Mouse (Mus musculus) intestine, postnatal 0 days (tissue): ENCODE results near the gene Asb18. TPM values are rescaled to one million over a fixed set of nuclear protein-coding genes. Genes with fewer than 3 reads are reported as not detected.

Experiments used
- ATAC-seq: fragments of 200-750 bp; cut with Nextera tagmentation; 2 replicates; pipeline ENCODE4 v1.8.0; 2017; ENCODE audit warnings: mild to moderate bottlenecking, moderate TSS enrichment, moderate library complexity
- H3K27ac ChIP-seq: fragments of 300-500 bp; sonication (generic); 2 replicates; pipeline ENCODE4 v1.5.1; 2014; ENCODE audit warnings: mild to moderate bottlenecking, low read depth, low read length, moderate library complexity
- H3K27me3 ChIP-seq: fragments of 300-500 bp; sonication (generic); replicated peaks from 2 replicates; pipeline ENCODE4 v1.6.1; 2014; ENCODE audit warnings: low read length, mixed read lengths; ENCODE audit not compliant: control insufficient read depth, insufficient read depth
- H3K36me3 ChIP-seq: fragments of 300-500 bp; sonication (generic); 2 replicates; pipeline ENCODE4 v1.6.1; 2014; ENCODE audit warnings: mild to moderate bottlenecking, moderate library complexity; ENCODE audit not compliant: control insufficient read depth, insufficient read depth
- H3K4me1 ChIP-seq: fragments of 300-500 bp; sonication (generic); replicated peaks from 2 replicates; pipeline ENCODE4 v1.6.1; 2014; ENCODE audit warnings: antibody characterized with exemption, low read length, mixed read lengths; ENCODE audit not compliant: control insufficient read depth, insufficient read depth
- H3K4me2 ChIP-seq: fragments of 300-500 bp; sonication (generic); replicated peaks from 2 replicates; pipeline ENCODE4 v1.6.1; 2014; ENCODE audit warnings: low read depth, mild to moderate bottlenecking, moderate library complexity
- H3K4me3 ChIP-seq: fragments of 300-500 bp; sonication (generic); 2 replicates; pipeline ENCODE4 v1.5.1; 2014; ENCODE audit warnings: low read depth, low read length
- H3K9ac ChIP-seq: fragments of 300-500 bp; sonication (generic); 2 replicates; pipeline ENCODE4 v1.6.1; 2014; ENCODE audit warnings: mild to moderate bottlenecking, low read depth, low read length
- H3K9me3 ChIP-seq: fragments of 300-500 bp; sonication (generic); 2 replicates; pipeline ENCODE4 v1.6.1; 2016; ENCODE audit warnings: mixed run types; ENCODE audit not compliant: control insufficient read depth
- CTCF ChIP-seq: sonication (generic); IDR thresholded peaks from 2 replicates; pipeline ENCODE4 v1.5.1; 2016; ENCODE audit warnings: low read depth, mild to moderate bottlenecking, control low read depth, antibody characterized with exemption, moderate library complexity
- WGBS: fragments of 180-500 bp; shearing (Covaris S2); extraction: QIAGEN DNeasy Blood & Tissue Kit; methylation state at CpG from one replicate; pipeline ENCODE4 v1.1.7; 2014; 5-methylcytosine and 5-hydroxymethylcytosine counted together
- polyA plus RNA-seq: library from polyadenylated mRNA; unstranded; fragments of >200 nt; fragmentation: Nextera tagmentation; extraction: Ambion mirVana; gene quantifications from 2 replicates; pipeline ENCODE4 v1.2.1, GENCODE M21; 2015

Asb18 gene
- polyA plus RNA-seq, 1 experiment from 2014 or later = not detected

DNA sequence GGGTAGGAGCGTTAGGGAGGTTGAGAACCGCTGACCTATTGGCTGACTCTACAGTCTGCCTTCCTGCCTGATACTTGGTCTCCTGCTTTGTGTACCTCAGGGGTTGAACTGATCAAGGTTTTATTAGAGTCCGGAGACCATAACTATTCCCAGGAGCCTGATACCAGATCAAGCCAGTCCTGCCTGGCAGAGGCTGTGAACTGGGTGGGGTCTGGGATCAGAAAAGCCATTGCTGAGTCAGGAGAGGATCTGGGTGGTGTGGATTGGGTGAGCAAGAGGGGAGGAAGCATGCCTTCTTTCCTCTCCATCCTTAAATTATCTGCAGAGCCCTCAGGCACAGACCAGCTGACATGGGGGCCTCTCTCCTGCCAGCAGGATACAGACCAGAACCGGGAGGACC is 55.1 kb downstream of the Asb18 start:
- Histone ChIP-seq H3K9ac (no peak overlapping the region), H3K27ac (no peak overlapping the region), H3K36me3 (no peaks in the 10 kb centered on the region), H3K4me2 (no peak overlapping the region), H3K4me1 (no peaks in the 10 kb centered on the region), H3K27me3 (0 out of 2 replicates have a peak, but pooled peaks cover 3% of the 10 kb centered on the region), H3K9me3 (no peaks in the 10 kb centered on the region), H3K4me3 (no peak overlapping the region)
- WGBS = 63% methylated on average over 4 of the region's 4 CpGs
- ATAC-seq = no peak
- no peak for TF ChIP-seq CTCF

DNA sequence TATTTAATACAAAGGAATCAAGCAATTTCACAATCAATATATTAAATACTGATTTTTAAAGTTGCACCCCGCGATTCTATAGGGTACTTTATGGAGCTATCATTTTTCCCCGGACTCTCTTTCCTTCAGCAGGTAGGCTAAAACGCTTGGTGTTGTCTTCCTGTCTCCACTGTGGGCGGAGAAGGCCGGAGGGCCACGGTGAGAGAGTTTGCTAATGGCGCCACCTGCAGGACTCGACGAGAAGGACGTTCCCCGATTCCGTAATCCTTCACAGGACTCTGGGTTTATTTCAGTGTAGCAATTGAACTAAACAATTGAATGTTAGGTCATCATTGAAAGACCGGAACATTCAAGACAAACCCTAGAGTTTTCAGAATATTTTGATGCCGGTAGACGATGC is 71.3 kb downstream of the Asb18 start:
- no peak overlapping the region for H3K9ac ChIP-seq
- no peaks in the 10 kb centered on the region for H3K9me3 ChIP-seq
- no peak overlapping the region for H3K4me3 ChIP-seq
- peak overlapping the region; percentile 32; the same call in 1 of the 2 replicates for H3K4me2 ChIP-seq
- ATAC-seq = no peak
- TF ChIP-seq CTCF = peak; percentile 95
- H3K27me3 ChIP-seq = peaks cover 62% of the 10 kb centered on the region
- 2% methylated on average over 16 of the region's 16 CpGs for WGBS
- H3K4me1 ChIP-seq = 0 out of 2 replicates have a peak, but pooled peaks cover 4% of the 10 kb centered on the region
- no peaks in the 10 kb centered on the region for H3K36me3 ChIP-seq
- H3K27ac ChIP-seq = no peak overlapping the region

DNA sequence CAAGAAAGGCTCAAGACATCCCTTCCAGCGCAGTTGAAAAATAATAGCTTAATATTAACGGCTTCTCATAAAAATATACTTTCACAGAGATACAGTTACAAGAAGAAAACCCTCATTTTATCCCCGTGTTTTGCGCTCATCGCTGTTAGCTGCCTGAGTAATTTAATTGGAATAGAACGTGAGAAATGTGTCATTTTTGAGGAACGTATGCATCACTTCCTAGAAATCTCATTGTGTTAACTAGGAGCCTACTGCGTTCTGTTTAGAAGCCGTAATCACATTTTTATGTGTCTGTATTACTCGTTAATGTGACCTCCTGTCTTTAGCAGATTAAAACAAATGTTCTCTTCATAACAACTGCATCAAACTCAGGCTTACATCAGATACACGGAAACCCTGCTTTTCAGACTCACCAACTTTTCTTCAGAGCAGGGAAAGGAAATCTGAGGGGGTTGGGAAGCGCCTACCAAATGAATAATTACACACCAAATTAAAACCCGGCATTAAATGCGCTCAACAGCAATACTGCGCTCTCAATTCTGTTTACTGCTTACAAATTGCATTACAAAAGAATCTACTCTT is 72.0 kb downstream of the Asb18 start:
- no peak overlapping the region for H3K9ac ChIP-seq
- H3K27me3 ChIP-seq = peaks cover 69% of the 10 kb centered on the region
- WGBS = 11% methylated on average over 15 of the region's 15 CpGs
- TF ChIP-seq CTCF = no peak
- ATAC-seq = no peak
- peak overlapping the region; percentile 19; the same call in 1 of the 2 replicates for H3K4me3 ChIP-seq
- H3K9me3 ChIP-seq = no peaks in the 10 kb centered on the region
- no peak overlapping the region for H3K27ac ChIP-seq
- peak overlapping the region; percentile 46; the same call in 1 of the 2 replicates for H3K4me2 ChIP-seq
- no peaks in the 10 kb centered on the region for H3K36me3 ChIP-seq
- H3K4me1 ChIP-seq = 0 out of 2 replicates have a peak, but pooled peaks cover 4% of the 10 kb centered on the region

DNA sequence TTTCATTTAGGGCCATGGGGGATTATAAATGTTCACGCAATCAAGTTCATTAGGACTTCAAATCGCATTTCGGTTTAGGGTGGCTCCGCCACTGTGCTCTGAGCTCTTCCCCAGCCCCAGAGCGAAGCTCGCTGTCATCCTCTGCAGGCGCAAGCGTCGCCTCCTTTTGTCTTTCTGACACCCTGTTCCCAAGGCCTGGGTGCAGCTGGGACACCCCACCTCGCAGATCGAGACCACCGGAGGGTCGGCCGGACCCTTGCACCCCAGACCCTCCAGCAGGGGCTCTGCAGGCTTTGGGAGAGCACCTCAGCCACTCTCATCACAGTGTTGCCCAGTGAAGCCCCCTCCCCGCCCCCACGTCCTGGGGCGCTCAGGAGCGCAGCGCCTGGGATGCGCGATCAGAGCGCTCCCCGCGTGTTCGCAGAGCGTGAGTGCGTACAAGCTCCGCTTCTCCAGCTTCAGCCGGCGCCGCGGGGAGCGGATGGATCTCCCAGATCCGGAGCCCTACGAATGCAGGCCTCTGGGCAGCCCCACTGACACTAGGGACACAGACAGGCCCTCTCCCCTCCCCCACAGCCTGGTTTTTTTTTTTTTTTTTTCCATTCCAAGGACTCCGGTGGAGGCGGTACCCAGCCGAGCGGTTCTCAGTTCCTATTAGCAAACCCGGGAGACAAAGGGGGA is 72.6 kb downstream of the Asb18 start:
- WGBS = 2% methylated on average over 40 of the region's 40 CpGs
- Histone ChIP-seq H3K27ac (no peak overlapping the region), H3K9ac (no peak overlapping the region), H3K4me2 (peak overlapping the region; percentile 46), H3K4me3 (peak overlapping the region; percentile 19; the same call in 1 of the 2 replicates), H3K9me3 (no peaks in the 10 kb centered on the region), H3K27me3 (peaks cover 75% of the 10 kb centered on the region), H3K4me1 (0 out of 2 replicates have a peak, but pooled peaks cover 4% of the 10 kb centered on the region), H3K36me3 (no peaks in the 10 kb centered on the region)
- ATAC-seq = no peak
- no peak for TF ChIP-seq CTCF

DNA sequence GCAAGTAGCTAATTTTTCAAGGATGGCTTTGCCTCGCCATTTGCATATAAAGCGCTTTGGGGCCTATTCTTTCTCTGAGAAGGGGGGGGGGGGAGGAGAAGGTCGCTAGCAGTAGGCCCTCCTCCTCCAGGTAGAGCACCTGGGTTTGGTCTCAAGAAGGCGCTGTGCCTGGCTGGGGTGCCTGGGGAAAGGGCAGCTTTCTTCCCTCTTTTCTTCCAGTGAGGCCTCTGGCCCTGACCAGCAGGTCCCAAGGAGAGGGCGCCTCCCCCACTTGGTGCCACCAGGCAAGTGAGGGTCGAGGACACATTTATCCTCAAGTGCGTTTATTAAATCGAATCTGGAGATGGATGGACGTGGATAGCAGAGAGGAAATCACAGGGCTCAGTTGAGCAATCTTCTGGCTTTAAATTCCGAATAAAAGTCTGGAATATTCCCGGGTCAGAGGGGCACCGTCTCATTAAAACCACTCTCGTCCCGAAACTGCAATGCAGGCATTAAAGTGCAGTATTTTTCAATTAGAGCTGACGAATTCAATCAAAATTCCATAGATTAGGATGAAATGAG is 73.4 kb downstream of the Asb18 start:
- no peak overlapping the region for H3K4me3 ChIP-seq
- peaks cover 83% of the 10 kb centered on the region for H3K27me3 ChIP-seq
- ATAC-seq = no peak
- H3K4me2 ChIP-seq = no peak overlapping the region
- H3K9me3 ChIP-seq = no peaks in the 10 kb centered on the region
- H3K27ac ChIP-seq = no peak overlapping the region
- TF ChIP-seq CTCF = no peak
- WGBS = 22% methylated on average over 15 of the region's 15 CpGs
- 0 out of 2 replicates have a peak, but pooled peaks cover 4% of the 10 kb centered on the region for H3K4me1 ChIP-seq
- no peak overlapping the region for H3K9ac ChIP-seq
- H3K36me3 ChIP-seq = no peaks in the 10 kb centered on the region

DNA sequence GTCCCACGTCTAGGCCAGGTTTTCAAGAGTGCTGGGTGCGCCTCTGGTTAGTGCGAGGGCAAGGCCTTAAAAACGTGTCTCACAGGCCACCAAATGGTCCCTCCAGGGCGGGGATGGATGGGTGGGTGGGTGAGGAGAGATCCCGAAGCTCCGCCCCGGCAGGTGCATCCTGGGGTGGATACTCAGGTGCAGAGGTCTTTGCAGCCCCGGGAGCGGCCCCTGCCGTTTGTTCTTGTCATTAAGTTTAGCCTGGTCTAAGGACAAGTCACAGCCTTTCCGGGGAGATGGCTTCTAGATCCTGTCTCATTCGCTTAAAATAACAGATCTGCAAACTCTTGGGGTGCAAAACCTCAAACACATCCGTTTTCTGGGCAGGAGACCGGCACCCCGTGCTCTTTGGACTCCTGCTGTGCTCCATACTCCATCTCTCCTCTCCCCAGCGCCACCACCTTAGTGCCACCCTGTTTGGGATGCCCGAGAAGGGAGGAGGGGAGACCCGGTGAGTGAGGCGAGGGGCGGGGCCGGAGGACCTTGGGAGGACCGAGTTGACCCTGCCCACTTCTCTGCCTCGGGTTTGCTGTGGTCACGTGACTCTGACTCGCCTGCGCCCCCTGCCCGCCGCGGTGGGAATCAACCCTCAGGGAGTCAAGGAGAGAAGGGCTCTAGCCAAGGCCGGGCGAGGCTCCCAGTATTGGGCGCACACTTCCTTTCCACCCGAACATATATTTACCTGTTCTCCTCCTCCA is 74.3 kb downstream of the Asb18 start:
- Histone ChIP-seq H3K27me3 (peaks cover 92% of the 10 kb centered on the region), H3K9me3 (no peaks in the 10 kb centered on the region), H3K4me1 (0 out of 2 replicates have a peak, but pooled peaks cover 4% of the 10 kb centered on the region), H3K4me2 (peak overlapping the region; percentile 53), H3K9ac (no peak overlapping the region), H3K36me3 (no peaks in the 10 kb centered on the region), H3K4me3 (peak overlapping the region; percentile 26), H3K27ac (no peak overlapping the region)
- ATAC-seq = peak; percentile 62
- 3% methylated on average over 34 of the region's 34 CpGs for WGBS
- peak; percentile 90 for TF ChIP-seq CTCF
